Mouse (Mus musculus): Measurements from ENCODE around the gene Nsfl1c. TPM values are rescaled to one million over a fixed set of nuclear protein-coding genes. Genes with fewer than 3 reads are reported as not detected.
"Not testable (repeated sequence)": the region's sequence is repeated elsewhere in the genome, so short reads cannot be mapped to it uniquely, and the experiment has no call there.

Nsfl1c gene
- 276 and 279 TPM in 2 replicates for polyA plus RNA-seq (2016; fragmentation: Nextera tagmentation; extraction: Ambion mirVana)

GRCm38 (mm10) chr2:151494035-151494803 lies at the start of gene Nsfl1c:
TSS of gene Nsfl1c (plus strand) at chr2:151494182.
- ATAC-seq (ENCODE audit: insufficient number of reproducible peaks, insufficient read depth, low FRiP score, low TSS enrichment), result peak; percentile 100
- H3K27me3 ChIP-seq, result no peaks in the 10 kb centered on the region
- H3K9me3 ChIP-seq, result no peaks in the 10 kb centered on the region
- 0 out of 2 replicates have a peak, but pooled peaks cover 5% of the 10 kb centered on the region for H3K4me1 ChIP-seq
- 1% methylated on average over 73 of the region's 73 CpGs for WGBS
- peak within 1 kb of the TSS; percentile 87 for H3K4me3 ChIP-seq
- peak within 1 kb of the TSS; percentile 74 for H3K4me2 ChIP-seq (replicated peaks)
- H3K36me3 ChIP-seq, result peaks cover 19% of the 10 kb centered on the region
- peak within 1 kb of the TSS; percentile 60; the same call in 1 of the 2 replicates for H3K27ac ChIP-seq
- H3K9ac ChIP-seq, result peak within 1 kb of the TSS; percentile 92

- not testable (repeated sequence) for H3K4me3 ChIP-seq; H3K36me3 ChIP-seq; H3K27me3 ChIP-seq; H3K9ac ChIP-seq; ATAC-seq (ENCODE audit: insufficient number of reproducible peaks, insufficient read depth, low FRiP score, low TSS enrichment); H3K27ac ChIP-seq; H3K9me3 ChIP-seq; H3K4me1 ChIP-seq; H3K4me2 ChIP-seq (replicated peaks)
- 86% methylated on average over 5 of the region's 5 CpGs for WGBS
These were observed 17.9 kb upstream of the Nsfl1c start, which contains the start of gene 4921509C19Rik for GRCm38 (mm10) chr2:151476053-151476452. TSS of gene 4921509C19Rik (minus strand) at chr2:151476153.

GRCm38 (mm10) chr2:151486496-151486895 lies 7.5 kb upstream of the Nsfl1c start:
- Histone ChIP-seq H3K4me1 (no peaks in the 10 kb centered on the region), H3K27ac (no peak overlapping the region), H3K4me2 (replicated peaks) (no peak overlapping the region), H3K36me3 (no peaks in the 10 kb centered on the region), H3K27me3 (no peaks in the 10 kb centered on the region), H3K9ac (no peak overlapping the region), H3K9me3 (no peaks in the 10 kb centered on the region), H3K4me3 (no peak overlapping the region)
- no peak for ATAC-seq (ENCODE audit: insufficient number of reproducible peaks, insufficient read depth, low FRiP score, low TSS enrichment)

- Histone ChIP-seq H3K9me3 (no peaks in the 10 kb centered on the region), H3K4me3 (no peak overlapping the region), H3K9ac (no peak overlapping the region), H3K4me1 (0 out of 2 replicates have a peak, but pooled peaks cover 5% of the 10 kb centered on the region), H3K4me2 (replicated peaks) (no peak overlapping the region), H3K36me3 (peaks cover 47% of the 10 kb centered on the region), H3K27ac (no peak overlapping the region), H3K27me3 (no peaks in the 10 kb centered on the region)
- 50% methylated on average over 3 of the region's 3 CpGs for whole genome bisulfite sequencing
- ATAC-seq (ENCODE audit: insufficient number of reproducible peaks, insufficient read depth, low FRiP score, low TSS enrichment), result no peak
These were observed 4.4 kb downstream of the Nsfl1c start for GRCm38 (mm10) chr2:151498358-151498757.

GRCm38 (mm10) chr2:151500442-151501007 lies 6.5 kb downstream of the Nsfl1c start:
- 90% methylated on average over 6 of the region's 6 CpGs for WGBS

GRCm38 (mm10) chr2:151504226-151504625 lies 10.2 kb downstream of the Nsfl1c start:
- H3K4me2 ChIP-seq (replicated peaks), result no peak overlapping the region
- no peak for ATAC-seq (ENCODE audit: insufficient number of reproducible peaks, insufficient read depth, low FRiP score, low TSS enrichment)
- no peaks in the 10 kb centered on the region for H3K9me3 ChIP-seq
- H3K36me3 ChIP-seq, result peaks cover 76% of the 10 kb centered on the region
- no peak overlapping the region for H3K9ac ChIP-seq
- no peaks in the 10 kb centered on the region for H3K27me3 ChIP-seq
- no peaks in the 10 kb centered on the region for H3K4me1 ChIP-seq
- H3K27ac ChIP-seq, result no peak overlapping the region
- WGBS, result 86% methylated on average over 4 of the region's 4 CpGs
- H3K4me3 ChIP-seq, result no peak overlapping the region

More at GRCm38 (mm10) chr2:151500442-151501007, 6.5 kb downstream of the Nsfl1c start:
- ATAC-seq (ENCODE audit: insufficient number of reproducible peaks, insufficient read depth, low FRiP score, low TSS enrichment), result no peak
- Histone ChIP-seq H3K36me3 (peaks cover 66% of the 10 kb centered on the region), H3K27me3 (no peaks in the 10 kb centered on the region), H3K9ac (no peak overlapping the region), H3K9me3 (no peaks in the 10 kb centered on the region), H3K27ac (no peak overlapping the region), H3K4me3 (no peak overlapping the region), H3K4me1 (no peaks in the 10 kb centered on the region), H3K4me2 (replicated peaks) (no peak overlapping the region)

- peaks cover 87% of the 10 kb centered on the region for H3K36me3 ChIP-seq
- no peaks in the 10 kb centered on the region for H3K27me3 ChIP-seq
- H3K9ac ChIP-seq, result no peak overlapping the region
- H3K4me1 ChIP-seq, result no peaks in the 10 kb centered on the region
- no peak overlapping the region for H3K4me2 ChIP-seq (replicated peaks)
- no peaks in the 10 kb centered on the region for H3K9me3 ChIP-seq
- no peak overlapping the region for H3K4me3 ChIP-seq
- no peak overlapping the region for H3K27ac ChIP-seq
- no peak for ATAC-seq (ENCODE audit: insufficient number of reproducible peaks, insufficient read depth, low FRiP score, low TSS enrichment)
These were observed 18.2 kb downstream of the Nsfl1c start for GRCm38 (mm10) chr2:151512199-151512598.

GRCm38 (mm10) chr2:151513525-151514285 lies 19.7 kb downstream of the Nsfl1c start:
- Histone ChIP-seq H3K9me3 (no peaks in the 10 kb centered on the region), H3K9ac (no peak overlapping the region), H3K4me1 (no peaks in the 10 kb centered on the region), H3K4me2 (replicated peaks) (no peak overlapping the region), H3K27ac (no peak overlapping the region), H3K4me3 (no peak overlapping the region), H3K27me3 (no peaks in the 10 kb centered on the region), H3K36me3 (peaks cover 80% of the 10 kb centered on the region)
- no peak for ATAC-seq (ENCODE audit: insufficient number of reproducible peaks, insufficient read depth, low FRiP score, low TSS enrichment)
- WGBS, result 91% methylated on average over 3 of the region's 3 CpGs

- Histone ChIP-seq H3K27me3 (no peaks in the 10 kb centered on the region), H3K9ac (no peak overlapping the region), H3K4me2 (replicated peaks) (no peak overlapping the region), H3K36me3 (peaks cover 36% of the 10 kb centered on the region), H3K4me1 (no peaks in the 10 kb centered on the region), H3K27ac (no peak overlapping the region), H3K4me3 (no peak overlapping the region), H3K9me3 (no peaks in the 10 kb centered on the region)
- WGBS, result 79% methylated on average over 2 of the region's 2 CpGs
- no peak for ATAC-seq (ENCODE audit: insufficient number of reproducible peaks, insufficient read depth, low FRiP score, low TSS enrichment)
These were observed 25.0 kb downstream of the Nsfl1c start for GRCm38 (mm10) chr2:151519000-151519399.

GRCm38 (mm10) chr2:151524324-151525041 lies 30.5 kb downstream of the Nsfl1c start:
- Histone ChIP-seq H3K9me3 (no peaks in the 10 kb centered on the region), H3K4me3 (no peak overlapping the region), H3K4me2 (replicated peaks) (no peak overlapping the region), H3K27me3 (no peaks in the 10 kb centered on the region), H3K27ac (no peak overlapping the region), H3K9ac (no peak overlapping the region), H3K4me1 (no peaks in the 10 kb centered on the region), H3K36me3 (peaks cover 6% of the 10 kb centered on the region)
- ATAC-seq (ENCODE audit: insufficient number of reproducible peaks, insufficient read depth, low FRiP score, low TSS enrichment), result no peak
- 63% methylated on average over 4 of the region's 4 CpGs for WGBS

GRCm38 (mm10) chr2:151525520-151525919 lies 31.5 kb downstream of the Nsfl1c start:
- Histone ChIP-seq H3K4me1 (no peaks in the 10 kb centered on the region), H3K27me3 (no peaks in the 10 kb centered on the region), H3K9me3 (no peaks in the 10 kb centered on the region), H3K4me2 (replicated peaks) (no peak overlapping the region), H3K9ac (no peak overlapping the region), H3K4me3 (no peak overlapping the region), H3K36me3 (peaks cover 3% of the 10 kb centered on the region), H3K27ac (no peak overlapping the region)
- 70% methylated on average over 2 of the region's 2 CpGs for whole genome bisulfite sequencing
- ATAC-seq (ENCODE audit: insufficient number of reproducible peaks, insufficient read depth, low FRiP score, low TSS enrichment), result no peak
